Mouse (Mus musculus) stomach, postnatal 0 days (tissue): ENCODE data around the gene Dnhd1.

Experiments used
- CTCF ChIP-seq: IDR thresholded peaks from 2 replicates; pipeline ENCODE4 v1.5.1; 2016; ENCODE audit warnings: antibody characterized with exemption, low read depth, mild to moderate bottlenecking, moderate library complexity
- EP300 ChIP-seq: optimal IDR thresholded peaks from 2 replicates; pipeline ENCODE3; 2016; ENCODE audit warnings: antibody characterized with exemption

GRCm38 (mm10) chr7:105641936-105642335 is 8.7 kb upstream of the Dnhd1 start:
- TF ChIP-seq CTCF (no peak), EP300 (no peak)
